Mouse (Mus musculus): ENCODE results near the gene 3110040M04Rik.
"Not testable (repeated sequence)": the region's sequence is repeated elsewhere in the genome, so short reads cannot be mapped to it uniquely, and the experiment has no call there.

3110040M04Rik gene

GRCm38 (mm10) chr1:151203818-151204217 is at the start of gene 3110040M04Rik:
Gene 3110040M04Rik (plus strand): TSS chr1:151204121.
- not testable (repeated sequence) for DNase-seq (ENCODE audit: low spot score in 2 of 2)

GRCm38 (mm10) chr1:151154131-151154530 is 49.8 kb upstream of the 3110040M04Rik start:
- DNase-seq (ENCODE audit: low spot score in 2 of 2), result not testable (repeated sequence)

- DNase-seq (ENCODE audit: low spot score in 2 of 2), result no peak
These were observed 47.8 kb upstream of the 3110040M04Rik start for GRCm38 (mm10) chr1:151156129-151156528.

- no peak for DNase-seq (ENCODE audit: low spot score in 2 of 2)
These were observed 46.9 kb upstream of the 3110040M04Rik start for GRCm38 (mm10) chr1:151156777-151157632.

- DNase-seq (ENCODE audit: low spot score in 2 of 2), result no peak
These were observed 45.7 kb upstream of the 3110040M04Rik start for GRCm38 (mm10) chr1:151157963-151158856.

GRCm38 (mm10) chr1:151158857-151159510 is 44.9 kb upstream of the 3110040M04Rik start:
- DNase-seq (ENCODE audit: low spot score in 2 of 2), result no peak

- no peak for DNase-seq (ENCODE audit: low spot score in 2 of 2)
These were observed 37.9 kb upstream of the 3110040M04Rik start for GRCm38 (mm10) chr1:151166031-151166430.

- DNase-seq (ENCODE audit: low spot score in 2 of 2), result no peak
These were observed 36.4 kb upstream of the 3110040M04Rik start for GRCm38 (mm10) chr1:151167297-151168047.

- no peak for DNase-seq (ENCODE audit: low spot score in 2 of 2)
These were observed 35.3 kb upstream of the 3110040M04Rik start for GRCm38 (mm10) chr1:151168637-151169036.

- no peak for DNase-seq (ENCODE audit: low spot score in 2 of 2)
These were observed 32.1 kb upstream of the 3110040M04Rik start for GRCm38 (mm10) chr1:151171572-151172461.

GRCm38 (mm10) chr1:151177030-151177936 is 26.6 kb upstream of the 3110040M04Rik start:
- peak in 1 of 2 experiments; percentile 27 for DNase-seq (ENCODE audit: low spot score in 2 of 2)

GRCm38 (mm10) chr1:151177937-151178271 is 26.0 kb upstream of the 3110040M04Rik start:
- no peak for DNase-seq (ENCODE audit: low spot score in 2 of 2)

- DNase-seq (ENCODE audit: low spot score in 2 of 2), result no peak
These were observed 25.3 kb upstream of the 3110040M04Rik start for GRCm38 (mm10) chr1:151178505-151179083.

GRCm38 (mm10) chr1:151180167-151180566 is 23.8 kb upstream of the 3110040M04Rik start:
- DNase-seq (ENCODE audit: low spot score in 2 of 2), result no peak

- not testable (repeated sequence) for DNase-seq (ENCODE audit: low spot score in 2 of 2)
These were observed 21.7 kb upstream of the 3110040M04Rik start, which contains the start of gene Gm47985 for GRCm38 (mm10) chr1:151182266-151182665. Gene Gm47985 (plus strand): TSS chr1:151182537.

GRCm38 (mm10) chr1:151186186-151186585 is 17.7 kb upstream of the 3110040M04Rik start:
- DNase-seq (ENCODE audit: low spot score in 2 of 2), result not testable (repeated sequence)

- not testable (repeated sequence) for DNase-seq (ENCODE audit: low spot score in 2 of 2)
These were observed 17.0 kb upstream of the 3110040M04Rik start for GRCm38 (mm10) chr1:151186879-151187424.

GRCm38 (mm10) chr1:151188469-151188868 is 15.5 kb upstream of the 3110040M04Rik start:
- no peak for DNase-seq (ENCODE audit: low spot score in 2 of 2)

All from spleen, postnatal 4 days (tissue).